Mouse (Mus musculus): ENCODE data around the gene Pam. TPM values are rescaled to one million over a fixed set of nuclear protein-coding genes. Genes with fewer than 3 reads are reported as not detected.
"Not testable (repeated sequence)": the region's sequence is repeated elsewhere in the genome, so short reads cannot be mapped to it uniquely, and the experiment has no call there.

Gene Pam
- total RNA-seq, 2 experiments from 2014 or later: 108 to 114 TPM

GRCm38 (mm10) chr1:98047284-98048217, 47.9 kb downstream of the Pam start:
- intact Hi-C loops (cut with DNase I): no loop called here
- peak; percentile 34 for DNase-seq

GRCm38 (mm10) chr1:98042425-98042824, 53.0 kb downstream of the Pam start:
- intact Hi-C loops (cut with DNase I): no loop called here
- DNase-seq: no peak

GRCm38 (mm10) chr1:98038252-98038651, 57.2 kb downstream of the Pam start:
- no peak for DNase-seq
- intact Hi-C loops (cut with DNase I): no loop called here

DNA sequence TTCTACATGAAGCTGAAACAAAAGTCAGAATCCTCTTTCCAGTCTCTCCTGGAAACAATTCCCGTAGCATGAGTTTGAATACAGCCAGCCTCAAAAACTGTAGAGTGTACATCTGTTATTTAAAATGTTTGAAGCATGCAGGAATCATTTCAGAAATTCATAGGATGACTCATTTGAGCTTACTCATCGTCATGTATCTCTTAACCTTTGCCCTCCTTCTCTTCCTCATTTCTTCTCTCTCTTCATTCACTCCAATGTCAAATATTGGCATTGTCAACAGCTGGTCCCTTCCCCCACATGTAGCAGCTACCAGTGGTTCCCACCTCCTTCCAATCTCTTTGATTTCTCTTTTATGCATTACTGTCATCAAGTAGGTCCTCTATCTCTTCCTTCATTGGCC, 59.7 kb downstream of the Pam start:
- intact Hi-C loops (cut with DNase I): no loop called here
- no peak for DNase-seq

DNA sequence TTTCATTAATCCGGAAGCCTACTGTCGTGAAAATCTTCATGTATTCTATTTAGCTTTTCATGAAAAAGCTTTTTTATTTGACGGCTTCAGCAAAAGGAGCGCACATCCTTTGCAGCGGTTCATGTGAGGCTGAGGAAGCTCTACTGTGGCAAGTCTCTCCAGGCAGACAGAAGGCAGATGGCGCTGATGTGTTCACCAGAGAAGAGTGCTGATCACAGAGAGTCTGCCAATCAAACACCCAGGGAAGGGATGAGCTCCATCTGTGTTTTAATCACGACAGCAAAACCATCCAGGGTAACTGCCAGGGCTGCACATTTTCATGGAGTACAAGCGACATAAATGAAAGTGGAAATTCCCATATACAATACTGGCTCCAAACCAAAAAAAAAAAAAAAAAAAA, 63.6 kb downstream of the Pam start:
- peak; percentile 53 for DNase-seq
- intact Hi-C loops (cut with DNase I): no loop called here

DNA sequence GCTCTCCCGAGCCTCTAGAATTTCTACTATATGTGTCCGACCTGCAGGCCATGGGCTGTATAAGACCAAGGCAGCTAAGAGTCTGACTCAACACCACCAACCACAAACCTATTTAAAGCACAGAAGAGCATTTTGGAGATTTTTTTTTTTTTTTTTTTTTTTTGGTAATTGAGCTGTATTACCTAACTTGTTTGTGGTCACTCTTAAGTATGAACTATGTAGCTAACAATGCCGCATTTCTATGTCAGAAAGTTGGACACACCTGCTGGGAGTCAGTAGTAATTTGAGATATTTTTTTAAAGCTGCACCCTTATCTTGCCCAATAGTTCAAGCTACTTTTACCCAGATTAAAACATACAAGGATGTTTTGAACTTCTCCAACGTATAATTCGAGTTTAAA, 66.4 kb downstream of the Pam start:
- intact Hi-C loops (cut with DNase I): no loop called here
- no peak for DNase-seq

- DNase-seq: no peak
- intact Hi-C loops (cut with DNase I): no loop called here
Observed at GRCm38 (mm10) chr1:98028468-98028867, 67.0 kb downstream of the Pam start.

DNA sequence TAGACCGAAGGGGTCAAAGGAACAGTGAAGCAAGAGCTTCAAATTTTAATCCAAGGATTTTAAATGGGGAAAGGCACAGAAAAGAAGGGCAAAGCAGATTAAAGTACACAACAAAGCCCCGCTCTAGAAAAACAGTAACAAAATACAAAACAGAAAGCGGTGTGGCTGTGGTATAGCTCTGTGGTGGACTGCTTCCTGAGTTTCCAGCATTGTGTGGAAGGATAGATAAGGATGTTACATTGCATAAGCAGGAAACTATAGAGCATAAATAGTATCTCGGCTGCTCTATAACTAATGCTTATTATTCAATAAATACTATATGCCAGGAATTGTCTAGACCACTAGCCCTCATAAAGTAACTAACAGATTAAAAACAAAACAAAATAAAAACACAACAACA, 67.5 kb downstream of the Pam start:
- intact Hi-C loops (cut with DNase I): no loop called here
- DNase-seq: no peak

- no peak for DNase-seq
- intact Hi-C loops (cut with DNase I): no loop called here
Observed at GRCm38 (mm10) chr1:98025924-98026640, 69.4 kb downstream of the Pam start.

GRCm38 (mm10) chr1:98023866-98024265, 71.6 kb downstream of the Pam start:
- intact Hi-C loops (cut with DNase I): no loop called here
- peak; percentile 60 for DNase-seq

DNA sequence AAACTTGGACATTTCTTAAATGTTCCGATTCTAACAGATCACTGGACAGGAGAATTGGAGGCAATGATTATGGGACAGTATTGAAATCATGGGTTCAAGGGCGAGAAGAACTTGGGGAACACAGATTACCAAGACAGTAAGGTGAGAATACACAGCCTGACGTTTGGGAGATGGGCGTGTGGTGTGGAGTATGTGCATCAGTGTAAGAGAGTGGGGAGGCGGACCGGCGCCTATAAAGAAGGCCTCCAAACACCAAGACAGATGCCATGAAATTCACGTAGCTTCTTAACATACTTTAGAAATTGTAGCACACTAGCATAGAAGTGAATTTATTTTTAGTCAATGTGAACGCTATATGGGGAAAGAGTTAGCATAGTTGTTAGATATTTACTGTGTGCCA, 76.5 kb downstream of the Pam start:
- intact Hi-C loops (cut with DNase I): no loop called here

GRCm38 (mm10) chr1:98016004-98016848, 79.2 kb downstream of the Pam start:
- no peak for DNase-seq
- intact Hi-C loops (cut with DNase I): no loop called here

More for the DNA sequence above, 76.5 kb downstream of the Pam start:
- no peak for DNase-seq

- DNase-seq: no peak
Observed at GRCm38 (mm10) chr1:98015564-98015963, 79.9 kb downstream of the Pam start.

GRCm38 (mm10) chr1:98002561-98003425, 92.7 kb downstream of the Pam start:
- intact Hi-C loops (cut with DNase I): no loop called here
- DNase-seq: peak; percentile 73

More at GRCm38 (mm10) chr1:98015564-98015963, 79.9 kb downstream of the Pam start:
- intact Hi-C loops (cut with DNase I): no loop called here

DNA sequence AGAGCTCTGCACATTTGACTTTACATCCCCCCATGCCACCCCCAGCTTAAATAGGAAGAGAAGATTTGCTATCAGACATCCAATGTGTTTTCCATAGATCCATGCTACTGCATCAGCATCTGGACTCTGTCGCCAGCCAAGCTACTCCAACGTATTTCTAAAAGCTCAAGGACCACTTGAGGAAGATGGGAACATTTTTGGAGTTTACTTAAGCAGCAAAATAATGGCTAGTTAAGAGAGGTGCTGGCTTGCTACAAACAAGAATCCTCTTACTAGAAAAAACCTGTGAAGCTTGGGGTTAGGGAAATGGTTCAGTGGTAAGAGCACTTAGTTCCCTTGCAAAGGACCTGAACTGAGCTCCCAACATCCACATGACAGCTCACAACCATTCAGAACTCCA, 96.0 kb downstream of the Pam start:
- intact Hi-C loops (cut with DNase I): no loop called here
- DNase-seq: no peak

- intact Hi-C loops (cut with DNase I): not testable (repeated sequence)
- peak; percentile 16 for DNase-seq
Observed at GRCm38 (mm10) chr1:97998961-97999360, 96.5 kb downstream of the Pam start.

GRCm38 (mm10) chr1:97997088-97997487, 98.4 kb downstream of the Pam start:
- DNase-seq: no peak
- intact Hi-C loops (cut with DNase I): no loop called here

- DNase-seq: no peak
Observed at GRCm38 (mm10) chr1:97991976-97992375, 103.5 kb downstream of the Pam start.

DNA sequence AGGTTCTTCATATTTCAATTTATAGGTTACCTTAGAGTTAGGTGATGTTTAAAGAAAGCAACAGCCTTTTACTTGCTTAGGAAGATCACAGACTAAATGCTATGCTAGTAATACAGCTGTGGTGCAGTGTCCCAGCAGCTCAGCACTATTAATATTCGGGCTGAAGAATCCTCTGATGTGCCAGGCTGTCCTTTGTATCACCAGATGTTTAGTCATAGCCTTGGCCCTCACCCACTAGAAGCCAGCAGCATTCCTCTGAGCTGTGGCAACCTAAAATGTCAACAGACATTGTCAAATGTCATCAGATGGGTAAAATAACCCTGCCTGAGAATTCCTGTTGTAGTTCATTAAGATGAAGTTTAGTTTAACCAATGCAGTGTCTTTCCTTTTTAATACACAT, 112.3 kb downstream of the Pam start:
- no peak for DNase-seq
- intact Hi-C loops (cut with DNase I): no loop called here

More at GRCm38 (mm10) chr1:97991976-97992375, 103.5 kb downstream of the Pam start:
- intact Hi-C loops (cut with DNase I): no loop called here

DNA sequence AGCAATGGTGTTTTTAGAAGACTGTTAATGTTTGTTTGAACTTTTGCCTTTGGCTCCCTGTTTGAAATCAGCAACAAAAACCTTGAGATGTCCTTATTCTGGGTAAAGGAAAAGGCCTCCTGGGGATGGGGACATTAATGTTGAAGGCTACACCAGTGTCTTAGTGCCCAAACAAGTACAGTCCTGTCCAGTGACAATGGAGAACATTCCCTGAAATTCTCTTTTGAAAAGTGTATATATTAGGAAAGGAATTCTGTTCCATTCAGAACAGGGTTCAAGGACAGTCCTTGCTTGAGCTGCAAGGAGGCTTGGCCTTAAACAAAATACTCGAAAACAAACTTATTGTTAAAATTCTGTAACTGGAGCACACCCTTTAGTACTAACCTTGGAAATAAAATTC, 116.0 kb downstream of the Pam start:
- DNase-seq: no peak
- intact Hi-C loops (cut with DNase I): no loop called here

Data from left cerebral cortex, postnatal 4 days (tissue).